Mouse (Mus musculus): ENCODE data around the gene Pcnx2.

The Pcnx2 gene

GRCm38 (mm10) chr8:125709171-125709570 is 188.9 kb downstream of the Pcnx2 start:
- DNase-seq (ENCODE audit: low spot score), result no peak

- no peak for DNase-seq (ENCODE audit: low spot score)
These were observed 192.3 kb downstream of the Pcnx2 start for GRCm38 (mm10) chr8:125705816-125706215.

- no peak for DNase-seq (ENCODE audit: low spot score)
These were observed 193.7 kb downstream of the Pcnx2 start for GRCm38 (mm10) chr8:125704434-125704833.

- no peak for DNase-seq (ENCODE audit: low spot score)
These were observed 195.1 kb downstream of the Pcnx2 start for GRCm38 (mm10) chr8:125702868-125703473.
